Mouse (Mus musculus) kidney, adult 2 months (tissue): Measurements from ENCODE around the gene Tbl1xr1. TPM values are rescaled to one million over a fixed set of nuclear protein-coding genes. Genes with fewer than 3 reads are reported as not detected.
A peak's percentile ranks its signal among the peaks of the same experiment; 100 is the strongest.

ENCODE experiments used
- DNase-seq: peaks from one replicate; pipeline ENCODE4 v3.0.0; 2021
- H3K27ac ChIP-seq: fragments of 200-500 bp; 2 replicates; pipeline ENCODE4 v1.5.1; 2012; ENCODE audit warnings: low read depth, low read length, control low read depth, inconsistent platforms; ENCODE audit not compliant: insufficient read depth
- H3K27me3 ChIP-seq: fragments of 200-500 bp; replicated peaks from 2 replicates; pipeline ENCODE4 v1.6.1; 2012; ENCODE audit warnings: mild to moderate bottlenecking, moderate library complexity, low read length, inconsistent platforms; ENCODE audit not compliant: control insufficient read depth, insufficient read depth
- H3K36me3 ChIP-seq: fragments of 200-500 bp; 2 replicates; pipeline ENCODE4 v1.6.1; 2012; ENCODE audit warnings: mild to moderate bottlenecking, moderate library complexity, low read length, inconsistent platforms; ENCODE audit not compliant: control insufficient read depth, insufficient read depth
- H3K4me1 ChIP-seq: fragments of 200-500 bp; 2 replicates; pipeline ENCODE4 v1.6.1; 2011; ENCODE audit warnings: low read length; ENCODE audit not compliant: control insufficient read depth, insufficient read depth
- H3K4me3 ChIP-seq: fragments of 200-500 bp; 2 replicates; pipeline ENCODE4 v1.5.1; 2011; ENCODE audit warnings: mild to moderate bottlenecking, low read depth, low read length, control low read depth; ENCODE audit not compliant: insufficient read depth
- CTCF ChIP-seq: fragments of 200-500 bp; conservative IDR thresholded peaks from 2 replicates; pipeline ENCODE4 v1.5.1; 2011; ENCODE audit warnings: low read depth, mild to moderate bottlenecking, control low read depth, low read length, moderate library complexity, mixed read lengths; ENCODE audit not compliant: insufficient read depth, insufficient read length
- POLR2A ChIP-seq: fragments of 200-500 bp; IDR thresholded peaks from one replicate; pipeline ENCODE4 v1.6.1; 2011; ENCODE audit warnings: low read depth, low read length, control low read depth
- WGBS: fragments of 180-500 bp; shearing (Covaris S2); methylation state at CpG from one replicate; pipeline ENCODE4 v1.1.7; 2018; 5-methylcytosine and 5-hydroxymethylcytosine counted together
- polyA plus RNA-seq: library from polyadenylated mRNA; depleted of rRNA; stranded (reverse); fragments of >200 nt; gene quantifications from 2 replicates; pipeline ENCODE4 v1.2.3, GENCODE M21; 2012

Gene Tbl1xr1
- polyA plus RNA-seq, 1 experiment, result 26.7 TPM

- TF ChIP-seq CTCF, result no peak
- no peak for TF ChIP-seq POLR2A
- Histone ChIP-seq H3K4me3 (no peak overlapping the region), H3K4me1 (peaks cover 5% of the 10 kb centered on the region; the same call in 1 of the 2 replicates), H3K36me3 (no peaks in the 10 kb centered on the region; the same call in 1 of the 2 replicates), H3K27ac (no peak overlapping the region), H3K27me3 (no peaks in the 10 kb centered on the region)
- DNase-seq, result no peak
- 80% methylated on average over 1 of the region's 1 CpGs for WGBS
Measured at GRCm38 (mm10) chr3:22109651-22110050, 33.2 kb downstream of the Tbl1xr1 start.

DNA sequence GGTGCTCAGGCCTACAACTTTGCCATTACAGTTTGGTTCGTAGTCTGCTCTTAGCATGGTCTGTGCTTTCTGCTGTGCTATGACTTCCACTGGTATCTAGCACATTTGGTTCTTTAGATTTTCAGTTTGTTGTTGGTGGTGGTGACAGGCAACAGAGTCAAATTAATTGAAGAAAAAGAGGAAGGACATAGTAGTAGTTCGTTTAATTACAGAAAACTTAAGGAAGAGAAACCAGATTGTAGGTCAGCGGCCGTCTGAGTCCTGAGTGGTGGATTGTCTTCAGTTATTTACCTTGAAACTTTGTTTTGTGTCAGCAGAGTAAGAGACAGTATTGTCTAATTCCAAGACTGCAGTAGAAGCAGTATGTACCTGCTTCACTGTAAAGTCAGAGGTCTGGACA is 37.3 kb downstream of the Tbl1xr1 start:
- peaks cover 8% of the 10 kb centered on the region; the same call in 1 of the 2 replicates for H3K4me1 ChIP-seq
- H3K4me3 ChIP-seq, result no peak overlapping the region
- no peak for TF ChIP-seq POLR2A
- no peaks in the 10 kb centered on the region for H3K27me3 ChIP-seq
- 87% methylated on average over 4 of the region's 4 CpGs for WGBS
- H3K27ac ChIP-seq, result no peak overlapping the region
- no peaks in the 10 kb centered on the region; the same call in 1 of the 2 replicates for H3K36me3 ChIP-seq
- no peak for DNase-seq

GRCm38 (mm10) chr3:22115221-22115620 is 38.8 kb downstream of the Tbl1xr1 start:
- H3K4me1 ChIP-seq, result peaks cover 8% of the 10 kb centered on the region; the same call in 1 of the 2 replicates
- 21% methylated on average over 2 of the region's 2 CpGs for WGBS
- no peak overlapping the region for H3K4me3 ChIP-seq
- DNase-seq, result peak; percentile 45
- TF ChIP-seq POLR2A, result no peak
- TF ChIP-seq CTCF, result no peak
- H3K27me3 ChIP-seq, result no peaks in the 10 kb centered on the region
- no peak overlapping the region for H3K27ac ChIP-seq
- H3K36me3 ChIP-seq, result no peaks in the 10 kb centered on the region; the same call in 1 of the 2 replicates

- no peak for TF ChIP-seq CTCF
- peaks cover 8% of the 10 kb centered on the region; the same call in 1 of the 2 replicates for H3K4me1 ChIP-seq
- H3K27me3 ChIP-seq, result no peaks in the 10 kb centered on the region
- 86% methylated on average over 3 of the region's 3 CpGs for WGBS
- H3K36me3 ChIP-seq, result no peaks in the 10 kb centered on the region; the same call in 1 of the 2 replicates
- no peak overlapping the region for H3K4me3 ChIP-seq
- H3K27ac ChIP-seq, result no peak overlapping the region
- no peak for DNase-seq
Measured at GRCm38 (mm10) chr3:22115678-22116077, 39.2 kb downstream of the Tbl1xr1 start.

DNA sequence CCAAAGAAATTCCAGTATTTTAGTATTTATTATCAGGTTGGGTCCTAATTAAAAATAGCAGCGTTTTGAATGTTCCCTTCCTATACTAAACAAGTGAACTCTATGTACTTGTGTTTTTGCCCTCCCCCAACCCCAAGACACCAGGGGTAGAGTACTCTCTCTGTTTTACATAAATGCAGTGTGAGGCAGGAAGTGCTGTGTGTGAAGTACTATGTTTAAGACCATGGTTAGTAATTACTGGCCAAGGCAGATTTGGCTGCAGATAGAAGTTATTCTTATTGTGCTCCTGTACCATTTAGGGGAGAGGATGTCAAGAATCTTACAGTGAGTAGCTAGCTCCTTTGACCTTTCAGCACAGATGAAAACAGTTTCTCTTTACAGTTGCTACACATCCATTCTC is 39.7 kb downstream of the Tbl1xr1 start:
- 61% methylated on average over 1 of the region's 1 CpGs for WGBS
- no peak for DNase-seq
- H3K4me3 ChIP-seq, result no peak overlapping the region
- no peaks in the 10 kb centered on the region; the same call in 1 of the 2 replicates for H3K36me3 ChIP-seq
- H3K27me3 ChIP-seq, result no peaks in the 10 kb centered on the region
- peaks cover 8% of the 10 kb centered on the region; the same call in 1 of the 2 replicates for H3K4me1 ChIP-seq
- no peak overlapping the region for H3K27ac ChIP-seq
- no peak for TF ChIP-seq POLR2A
- TF ChIP-seq CTCF, result no peak

- H3K36me3 ChIP-seq, result no peaks in the 10 kb centered on the region
- H3K27ac ChIP-seq, result no peak overlapping the region
- H3K4me3 ChIP-seq, result no peak overlapping the region
- H3K4me1 ChIP-seq, result peaks cover 23% of the 10 kb centered on the region
- peak; percentile 71 for DNase-seq
- TF ChIP-seq POLR2A (no peak), CTCF (no peak)
- H3K27me3 ChIP-seq, result no peaks in the 10 kb centered on the region
- WGBS, result 60% methylated on average over 3 of the region's 3 CpGs
Measured at GRCm38 (mm10) chr3:22121741-22122140, 45.3 kb downstream of the Tbl1xr1 start.

DNA sequence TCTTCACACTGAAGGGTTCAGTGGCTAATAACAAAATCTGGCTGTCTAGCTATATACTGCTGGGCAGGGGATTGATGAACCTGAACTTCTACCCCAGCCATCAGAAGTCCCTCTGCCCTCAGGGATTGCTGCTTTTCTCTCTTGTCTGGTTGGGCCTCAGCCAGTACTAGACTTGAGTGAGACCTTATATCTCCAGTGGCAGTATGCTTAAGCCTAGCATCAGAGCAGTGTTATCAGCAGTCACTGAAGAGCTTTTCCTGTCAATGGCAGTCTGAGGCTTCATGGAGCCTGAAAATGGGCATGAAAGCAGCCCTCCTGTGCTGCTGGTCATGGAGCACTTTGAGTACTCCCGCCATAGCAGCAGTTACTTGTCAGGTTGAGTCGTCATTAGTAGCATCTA is 46.7 kb downstream of the Tbl1xr1 start:
- TF ChIP-seq CTCF (no peak), POLR2A (no peak)
- DNase-seq, result no peak

More for the DNA sequence above, 46.7 kb downstream of the Tbl1xr1 start:
- no peaks in the 10 kb centered on the region for H3K27me3 ChIP-seq
- no peak overlapping the region for H3K27ac ChIP-seq
- H3K36me3 ChIP-seq, result no peaks in the 10 kb centered on the region
- H3K4me3 ChIP-seq, result no peak overlapping the region
- H3K4me1 ChIP-seq, result peaks cover 23% of the 10 kb centered on the region
- WGBS, result 85% methylated on average over 2 of the region's 2 CpGs
